10 mouse cellular contexts compared by ENCODE assay signal in the genomic region with DNA sequence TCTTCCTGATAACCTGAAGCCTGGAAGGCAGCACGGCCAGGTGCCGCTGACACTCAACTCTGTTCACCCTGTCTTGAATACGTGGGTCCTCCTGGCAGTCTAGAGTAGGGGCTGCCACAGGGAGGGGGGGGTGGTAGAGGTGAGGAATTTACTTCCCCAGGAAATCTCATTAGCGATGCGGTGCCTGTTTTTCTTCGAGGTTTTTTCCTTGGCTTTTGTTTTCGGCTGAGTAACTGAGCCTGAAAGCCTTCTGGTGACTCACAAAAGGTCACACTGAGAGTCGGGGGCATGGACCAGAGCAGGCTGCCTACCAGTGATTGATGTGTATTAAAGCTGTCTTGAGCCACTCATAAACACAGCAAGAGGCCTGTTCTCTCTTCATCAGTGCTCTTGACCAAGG.
DNase-seq lines count a peak whose midpoint lies in the region; ATAC-seq lines count a peak whose summit lies in the region.
"Had no signal": no experiment of that assay in that cellular context is flagged by ENCODE, and none has a peak within 500 bp of the region (broad histone marks: within the 10 kb centered on the region; RNA-seq: fewer than 3 reads in every experiment).

No protein-coding gene starts in this region.

- ATAC-seq in limb, embryonic 11.5 days (ENCODE audit: insufficient number of reproducible peaks, low FRiP score, low TSS enrichment, low read depth), result 0 out of 2 replicates have a peak, but pooled peaks have one; percentile 39
- no peak for ATAC-seq in neural tube, embryonic 15.5 days (ENCODE audit: low FRiP score)

- H3K4me1 ChIP-seq in limb, embryonic 11.5 days (ENCODE audit: control insufficient read depth, insufficient read depth, low read length), result peaks cover 17% of the 10 kb centered on the region
- peaks cover 33% of the 10 kb centered on the region for H3K4me1 ChIP-seq in neural tube, embryonic 15.5 days
- H3K4me1 ChIP-seq: lung, embryonic 15.5 days had no signal

- H3K27ac ChIP-seq in limb, embryonic 11.5 days (replicated peaks; ENCODE audit: low read depth, low read length), result no peak overlapping the region
- H3K27ac ChIP-seq in neural tube, embryonic 15.5 days (replicated peaks), result peak overlapping the region; percentile 34
- H3K27ac ChIP-seq: lung, embryonic 15.5 days had no signal

- H3K27me3 ChIP-seq in limb, embryonic 11.5 days (ENCODE audit: control insufficient read depth, insufficient read depth, low read length), result no peaks in the 10 kb centered on the region
- no peaks in the 10 kb centered on the region for H3K27me3 ChIP-seq in neural tube, embryonic 15.5 days (replicated peaks)
- H3K27me3 ChIP-seq: lung, embryonic 15.5 days had no signal

- 3% methylated on average over 8 of the region's 8 CpGs for WGBS in limb, embryonic 11.5 days
- WGBS in neural tube, embryonic 15.5 days, result 15% methylated on average over 8 of the region's 8 CpGs

- intact Hi-C loops in heart, postnatal 14 days (cut with DNase I), result no loop called here

- peak; percentile 2 for DNase-seq in kidney, postnatal 14 days
- no peak for DNase-seq in kidney, adult 11 months
- DNase-seq in embryo, embryonic 9.5 days (ENCODE audit: extremely low spot score), result peak; percentile 75
- DNase-seq in limb, embryonic 11.5 days (ENCODE audit: low spot score), result peak; percentile 64
- DNase-seq in heart, postnatal 14 days, result no peak
- DNase-seq in frontal cortex, postnatal 14 days (ENCODE audit: low spot score in 2 of 2), result no peak
- DNase-seq: cerebellum, postnatal 25 days; gastrocnemius, postnatal 14 days had no signal

- H3K4me3 ChIP-seq in limb, embryonic 11.5 days (ENCODE audit: low read depth, low read length), result no peak overlapping the region
- no peak overlapping the region for H3K4me3 ChIP-seq in neural tube, embryonic 15.5 days (replicated peaks)
- H3K4me3 ChIP-seq: lung, embryonic 15.5 days had no signal

- no peak overlapping the region for H3K9ac ChIP-seq in limb, embryonic 11.5 days (ENCODE audit: low read length)
- H3K9ac ChIP-seq in neural tube, embryonic 15.5 days (replicated peaks), result no peak overlapping the region
- H3K9ac ChIP-seq: lung, embryonic 15.5 days had no signal

- H3K4me2 ChIP-seq in limb, embryonic 11.5 days (ENCODE audit: low read depth, severe bottlenecking), result no peak overlapping the region
- H3K4me2 ChIP-seq in neural tube, embryonic 15.5 days, result no peak overlapping the region
- H3K4me2 ChIP-seq: lung, embryonic 15.5 days had no signal

- H3K9me3 ChIP-seq in limb, embryonic 11.5 days (ENCODE audit: control insufficient read depth, low read length), result no peaks in the 10 kb centered on the region
- H3K9me3 ChIP-seq in neural tube, embryonic 15.5 days (replicated peaks), result no peaks in the 10 kb centered on the region
- H3K9me3 ChIP-seq: lung, embryonic 15.5 days had no signal

- H3K36me3 ChIP-seq in limb, embryonic 11.5 days (ENCODE audit: control insufficient read depth, insufficient read depth, low read length), result no peaks in the 10 kb centered on the region
- no peaks in the 10 kb centered on the region for H3K36me3 ChIP-seq in neural tube, embryonic 15.5 days
- H3K36me3 ChIP-seq: lung, embryonic 15.5 days had no signal

Comparison
In these comparisons a context has a peak if more than half of its experiments do, and no peak if none do; other contexts are left out.
1. DNase-seq: peak in kidney, postnatal 14 days (single experiment), embryo, embryonic 9.5 days (single experiment) and limb, embryonic 11.5 days (single experiment); none in kidney, adult 11 months (single experiment), heart, postnatal 14 days (0 of 2) and frontal cortex, postnatal 14 days (0 of 2).